Mouse (Mus musculus) heart, postnatal 0 days (tissue): ENCODE data around the gene Gm11027.

ENCODE experiments used
- CTCF ChIP-seq: IDR thresholded peaks from 2 replicates; pipeline ENCODE4 v1.5.1; 2016; ENCODE audit warnings: antibody characterized with exemption, control low read depth, low read depth
- EP300 ChIP-seq: IDR thresholded peaks from 2 replicates; pipeline ENCODE4 v1.6.1; 2016; ENCODE audit warnings: antibody characterized with exemption, low read depth

GRCm38 (mm10) chr12:116293599-116294292, 18.6 kb downstream of the Gm11027 start:
- TF ChIP-seq CTCF (no peak), EP300 (no peak)
